Mouse (Mus musculus): Measurements from ENCODE around the gene Xcl1.
"Not testable (repeated sequence)": the region's sequence is repeated elsewhere in the genome, so short reads cannot be mapped to it uniquely, and the experiment has no call there.

The Xcl1 gene

DNA sequence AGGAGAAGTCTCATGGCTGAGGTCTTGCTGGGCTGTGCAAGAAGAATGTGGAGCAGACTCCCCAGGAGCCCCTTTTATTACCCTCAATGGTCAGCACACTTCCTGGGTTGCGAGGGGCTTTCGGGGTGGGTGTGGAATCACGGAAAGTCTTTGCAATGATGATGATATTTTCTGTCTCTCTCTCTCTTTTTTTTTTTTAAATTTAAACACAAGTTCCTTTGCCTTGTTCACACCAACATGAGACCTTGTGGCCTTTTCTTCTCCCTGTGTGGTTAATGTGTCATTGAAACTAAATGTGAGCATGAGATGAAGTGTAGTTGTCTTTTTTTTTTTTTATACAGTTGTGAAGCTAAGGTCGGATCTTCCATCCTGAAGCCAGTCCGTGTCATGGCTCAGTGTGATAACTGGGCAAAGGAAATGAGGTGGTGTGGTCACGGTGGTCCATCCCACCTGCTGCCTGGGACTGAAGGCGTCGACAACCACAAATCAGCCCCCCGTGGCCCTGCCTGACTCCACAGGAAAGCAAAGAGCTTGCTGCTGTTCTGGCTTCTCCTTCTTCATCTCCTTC, at the start of gene Xcl1:
Xcl1 (minus strand) TSS at position 51 of the 568 bp plus-strand sequence.
- no peak for DNase-seq (ENCODE audit: low spot score)

DNA sequence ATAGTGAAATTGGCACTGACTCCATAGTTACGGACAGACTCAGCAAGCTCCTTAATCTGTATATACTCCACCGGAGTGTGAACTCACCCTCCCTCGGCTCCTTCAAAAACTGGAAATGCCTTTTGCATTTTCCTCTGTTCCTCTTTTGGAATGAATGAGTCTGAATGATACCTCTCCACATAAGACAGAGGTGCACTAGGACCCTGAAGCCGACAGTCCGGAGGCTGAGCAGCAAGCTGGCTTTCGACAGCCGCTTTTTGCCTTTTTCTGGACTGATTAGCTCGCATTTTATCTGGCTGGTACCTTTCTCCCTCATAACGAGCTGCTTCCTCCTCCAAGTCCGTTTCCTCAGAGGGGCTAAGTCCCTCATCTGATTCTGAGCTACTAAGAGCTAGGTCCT, 49.4 kb upstream of the Xcl1 start:
- not testable (repeated sequence) for DNase-seq (ENCODE audit: low spot score)

DNA sequence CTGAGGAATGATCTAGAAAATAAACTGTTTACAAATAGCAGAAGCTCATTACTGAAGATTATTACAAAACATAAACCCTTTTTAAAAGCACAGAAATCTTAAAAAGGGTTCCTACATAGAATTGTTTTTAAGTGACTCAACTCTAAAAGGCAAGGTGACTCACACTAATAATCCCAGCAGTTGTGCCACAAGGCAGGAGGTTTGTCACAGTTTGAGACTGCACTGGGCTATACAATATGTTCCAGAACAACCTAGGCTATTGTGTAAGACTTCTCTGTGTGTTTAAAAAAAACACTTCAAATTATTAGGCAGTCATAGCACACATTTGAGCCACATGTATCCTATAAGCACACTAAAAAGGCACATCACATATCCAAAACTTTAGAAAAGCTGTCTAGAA, 42.0 kb upstream of the Xcl1 start:
- DNase-seq (ENCODE audit: low spot score), result no peak

- DNase-seq (ENCODE audit: low spot score), result no peak
Measured at GRCm38 (mm10) chr1:164975729-164976128, 40.4 kb upstream of the Xcl1 start.

- DNase-seq (ENCODE audit: low spot score), result no peak
Measured at GRCm38 (mm10) chr1:164975276-164975675, 39.9 kb upstream of the Xcl1 start.

- no peak for DNase-seq (ENCODE audit: low spot score)
Measured at GRCm38 (mm10) chr1:164973790-164974189, 38.5 kb upstream of the Xcl1 start.

DNA sequence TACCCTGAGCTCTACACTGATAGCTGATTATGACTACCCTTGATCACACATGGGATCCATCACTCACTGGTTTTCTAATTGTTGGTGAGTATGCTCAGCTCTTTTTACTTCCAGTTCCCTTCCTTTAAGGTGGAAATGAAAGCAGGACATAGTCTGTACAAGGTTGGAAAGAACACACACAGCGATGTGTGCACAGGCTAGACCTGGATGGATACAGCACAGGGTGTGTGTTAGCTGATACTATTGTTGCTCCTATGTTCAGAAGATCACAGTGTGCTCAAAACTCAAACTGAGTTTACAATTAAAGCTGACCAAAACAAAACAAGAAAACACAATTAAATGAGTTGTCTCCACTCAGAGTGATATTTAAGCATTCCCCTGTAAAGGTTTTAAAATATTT, 38.0 kb upstream of the Xcl1 start:
- no peak for DNase-seq (ENCODE audit: low spot score)

GRCm38 (mm10) chr1:164972744-164973143, 37.4 kb upstream of the Xcl1 start:
- no peak for DNase-seq (ENCODE audit: low spot score)

DNA sequence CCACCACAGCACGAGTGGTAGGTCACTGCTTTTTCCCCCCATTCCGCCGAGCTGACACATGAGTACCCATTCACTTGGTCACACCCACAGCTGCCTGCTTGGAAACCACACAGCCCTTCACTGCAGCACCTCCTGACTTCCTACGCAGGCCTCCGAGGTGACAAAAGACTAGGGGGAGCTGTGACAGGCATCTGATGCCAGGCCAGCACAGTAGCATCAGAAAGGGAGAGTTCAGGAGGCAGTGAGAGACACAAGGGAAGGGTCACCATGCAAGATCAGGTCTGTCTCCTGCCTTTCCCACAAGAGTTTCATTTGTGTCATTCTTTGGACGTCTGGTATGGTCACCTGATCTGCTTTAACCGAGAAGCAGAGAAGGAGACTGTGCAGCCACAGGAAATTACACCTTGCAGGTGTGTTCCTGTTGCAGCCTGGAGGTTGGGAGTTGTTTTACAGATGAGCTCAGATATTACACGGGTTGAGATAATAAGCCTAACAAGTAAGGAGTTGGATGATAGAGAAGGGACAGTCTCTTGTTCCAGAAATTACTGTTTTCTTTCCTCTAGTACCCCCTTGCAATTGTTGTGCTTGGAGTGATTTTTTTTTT, 30.9 kb upstream of the Xcl1 start:
- no peak for DNase-seq (ENCODE audit: low spot score)

- DNase-seq (ENCODE audit: low spot score), result no peak
Measured at GRCm38 (mm10) chr1:164960610-164961009, 25.3 kb upstream of the Xcl1 start.

DNA sequence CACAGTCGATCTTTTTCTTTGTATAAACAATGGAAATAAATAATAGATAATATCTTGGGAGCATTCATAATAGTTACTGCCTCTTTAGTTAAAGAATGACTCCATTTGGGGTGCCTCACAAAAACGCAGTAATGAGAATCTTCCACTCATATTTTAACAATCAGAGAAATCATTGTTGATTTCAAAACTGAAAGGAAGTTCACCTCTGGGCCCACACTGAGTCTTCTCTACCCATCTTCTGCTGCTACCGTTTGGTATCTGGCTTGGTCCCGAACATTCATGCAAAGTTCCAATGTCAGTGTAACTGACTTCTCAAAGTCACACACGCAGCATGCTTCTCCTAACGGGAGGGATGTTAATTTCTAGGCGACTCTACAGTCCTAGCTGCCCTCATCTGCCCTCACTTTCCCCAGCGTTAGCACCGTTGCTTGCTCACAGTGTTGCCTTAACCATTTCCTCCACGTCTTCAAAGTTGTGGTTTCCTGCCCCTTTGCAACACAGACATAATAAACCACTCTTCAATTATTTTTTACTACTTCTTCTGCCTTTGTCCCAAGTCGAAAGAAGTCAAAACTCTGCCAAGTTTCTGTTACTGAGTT, 24.6 kb upstream of the Xcl1 start:
- DNase-seq (ENCODE audit: low spot score), result no peak

- no peak for DNase-seq (ENCODE audit: low spot score)
Measured at GRCm38 (mm10) chr1:164959160-164959559, 23.8 kb upstream of the Xcl1 start.

- DNase-seq (ENCODE audit: low spot score), result no peak
Measured at GRCm38 (mm10) chr1:164957974-164958373, 22.6 kb upstream of the Xcl1 start.

DNA sequence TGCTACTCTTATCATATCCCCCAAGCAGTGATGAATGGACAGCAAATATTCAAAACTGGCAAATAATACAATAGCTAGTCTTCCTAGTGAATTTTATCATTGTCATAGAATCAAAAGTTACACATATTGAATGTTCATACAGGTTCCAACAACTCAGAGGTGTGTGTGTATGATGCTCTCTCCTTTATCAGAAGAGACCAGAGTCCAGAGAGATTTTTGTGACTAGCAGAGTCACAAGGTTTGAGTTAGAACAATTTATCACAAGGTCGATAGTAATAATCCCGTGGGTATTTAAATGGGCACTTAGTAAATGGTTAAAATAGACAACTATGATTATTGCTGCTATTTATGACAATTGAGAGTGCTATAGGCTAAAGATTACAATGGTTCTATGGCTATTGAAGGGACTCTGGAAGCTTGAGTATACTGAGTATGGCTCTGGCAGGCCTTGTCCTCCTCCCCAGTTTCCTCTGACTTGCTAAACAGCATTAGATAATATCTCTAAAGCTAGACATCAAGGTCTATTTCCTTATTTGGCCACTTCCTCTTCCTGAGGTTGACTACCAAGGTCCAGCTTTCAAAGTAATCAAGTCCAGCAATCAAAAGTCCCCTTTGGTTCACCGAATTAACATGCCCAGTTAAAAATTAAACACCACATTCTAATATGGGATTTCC, 21.5 kb upstream of the Xcl1 start:
- no peak for DNase-seq (ENCODE audit: low spot score)

DNA sequence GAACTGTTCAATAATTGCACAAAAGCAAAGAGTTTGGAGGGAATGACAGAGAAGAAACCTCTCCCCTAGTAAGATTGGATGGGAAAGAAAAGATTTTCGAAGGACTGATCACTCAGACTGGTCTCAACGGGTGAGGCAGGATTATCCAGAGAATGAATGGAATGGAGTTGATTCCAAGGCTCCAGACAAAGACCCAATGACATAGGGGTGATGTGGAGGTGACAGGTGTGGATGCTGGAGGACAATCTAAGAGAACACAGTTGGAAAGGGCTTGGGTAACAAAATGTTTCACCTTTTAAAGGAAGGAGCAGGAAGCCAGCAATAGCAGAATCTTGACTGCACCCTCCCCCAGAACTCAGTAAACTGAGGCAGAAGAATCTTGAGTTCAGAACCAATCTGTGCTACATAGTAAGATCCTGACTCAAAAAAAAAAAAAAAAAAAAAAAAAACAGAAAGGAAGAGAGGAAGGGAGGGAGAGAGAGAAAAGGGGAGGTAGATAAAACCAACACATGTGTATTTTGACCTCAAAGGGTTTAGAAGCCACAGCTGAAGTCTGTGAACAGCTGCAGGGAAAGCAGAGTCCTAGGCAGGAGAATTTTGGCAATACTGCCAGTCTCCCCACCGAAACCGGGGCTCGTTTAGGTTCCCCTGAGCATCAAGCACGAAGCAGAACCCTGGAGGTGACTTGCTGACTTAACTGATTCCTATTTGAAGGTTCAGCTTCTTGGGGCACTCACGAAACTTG, 20.3 kb upstream of the Xcl1 start:
- DNase-seq (ENCODE audit: low spot score), result no peak

DNA sequence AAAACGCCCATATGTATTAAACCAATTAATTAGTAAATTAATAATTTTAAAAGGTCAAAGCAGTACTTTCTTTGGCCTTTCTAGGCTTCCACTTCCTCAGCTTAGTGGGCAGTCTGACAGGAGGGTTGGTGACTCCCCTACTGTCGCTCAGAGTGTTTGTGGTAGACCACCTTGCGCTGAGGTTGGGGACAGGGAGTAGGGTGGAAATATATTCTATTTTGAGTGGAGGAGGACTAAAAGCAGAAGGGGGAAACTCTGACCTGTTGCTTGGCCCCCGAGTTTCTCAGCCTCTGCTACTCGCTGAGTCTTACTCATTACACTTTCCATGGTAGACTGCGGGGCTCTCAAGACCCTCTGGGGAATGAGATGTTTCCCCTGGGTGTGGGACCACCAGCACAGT, 18.2 kb upstream of the Xcl1 start:
- DNase-seq (ENCODE audit: low spot score), result no peak

GRCm38 (mm10) chr1:164936060-164936459, 733 bp upstream of the Xcl1 start:
- no peak for DNase-seq (ENCODE audit: low spot score)

GRCm38 (mm10) chr1:164933441-164934188, 1.7 kb downstream of the Xcl1 start:
- no peak for DNase-seq (ENCODE audit: low spot score)

DNA sequence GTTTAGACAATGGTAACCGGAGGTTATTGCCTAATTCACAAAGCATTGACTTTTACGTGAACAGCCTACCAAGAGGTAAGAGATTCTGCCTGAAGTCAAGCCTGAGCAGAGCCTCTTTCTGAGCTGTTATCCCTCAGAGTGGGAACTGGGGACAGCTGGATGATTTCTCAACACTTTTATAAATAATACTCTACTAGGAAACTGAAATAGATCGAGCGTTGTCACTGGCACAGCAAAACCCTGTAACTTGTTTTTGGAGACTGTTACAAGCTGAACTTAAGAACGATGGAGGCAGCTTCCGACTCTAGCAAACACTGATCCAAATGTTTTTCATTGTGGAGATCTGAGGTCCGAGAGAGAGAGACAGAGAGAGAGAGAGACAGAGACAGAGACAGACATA, 4.2 kb downstream of the Xcl1 start:
- no peak for DNase-seq (ENCODE audit: low spot score)

DNA sequence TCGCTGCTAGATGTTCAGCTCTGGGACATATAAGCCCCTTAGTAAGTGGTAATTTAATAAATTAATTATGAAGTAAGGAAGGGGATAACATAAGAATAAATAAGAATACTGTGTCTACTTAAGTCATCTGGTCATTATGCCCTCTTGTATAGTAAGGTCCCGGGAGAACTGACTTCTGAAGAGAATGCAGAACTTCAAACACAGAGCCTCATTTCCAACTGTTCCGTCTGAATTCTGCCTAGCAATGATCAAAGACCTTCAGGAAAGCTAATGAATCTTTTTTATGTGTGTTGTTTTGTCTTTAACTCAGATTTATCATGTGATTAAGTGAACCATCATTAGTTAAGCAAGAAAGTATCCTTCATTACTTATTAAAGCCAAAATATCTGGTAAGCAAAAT, 5.3 kb downstream of the Xcl1 start:
- no peak for DNase-seq (ENCODE audit: low spot score)

DNA sequence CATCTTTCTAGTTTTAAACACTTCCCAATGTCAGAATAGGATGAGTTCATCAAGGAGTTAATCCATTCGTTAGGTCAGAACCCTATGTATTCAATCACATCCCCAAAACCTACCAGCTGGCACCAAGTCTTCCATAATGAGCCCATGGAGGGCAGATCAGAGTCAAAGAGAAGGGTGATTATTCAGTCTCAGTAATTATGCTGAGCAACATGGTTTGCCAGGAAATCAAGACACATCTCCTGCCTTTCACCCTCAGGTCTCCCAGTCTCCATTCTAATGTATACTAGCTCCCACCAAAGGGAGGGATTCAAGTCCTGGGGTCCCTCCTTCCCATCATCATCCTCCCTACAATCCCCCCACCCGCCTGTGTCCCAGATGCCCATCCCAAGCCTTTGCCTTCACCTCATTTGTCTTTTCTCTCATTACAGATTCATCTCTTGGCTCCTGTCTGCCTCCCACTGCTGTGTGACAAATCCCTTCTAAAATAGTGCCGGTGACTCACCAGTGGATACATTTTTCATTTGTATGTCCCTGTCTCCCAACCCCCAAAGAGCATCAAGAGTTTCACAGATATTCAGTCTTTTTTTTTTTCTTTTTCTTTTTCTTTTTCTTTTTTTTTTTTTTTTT, 8.7 kb downstream of the Xcl1 start:
- DNase-seq (ENCODE audit: low spot score), result no peak

Measured in urinary bladder, postnatal 10 days (tissue).